Mouse (Mus musculus): ENCODE measurements around the gene Calr4.

Calr4 gene

DNA sequence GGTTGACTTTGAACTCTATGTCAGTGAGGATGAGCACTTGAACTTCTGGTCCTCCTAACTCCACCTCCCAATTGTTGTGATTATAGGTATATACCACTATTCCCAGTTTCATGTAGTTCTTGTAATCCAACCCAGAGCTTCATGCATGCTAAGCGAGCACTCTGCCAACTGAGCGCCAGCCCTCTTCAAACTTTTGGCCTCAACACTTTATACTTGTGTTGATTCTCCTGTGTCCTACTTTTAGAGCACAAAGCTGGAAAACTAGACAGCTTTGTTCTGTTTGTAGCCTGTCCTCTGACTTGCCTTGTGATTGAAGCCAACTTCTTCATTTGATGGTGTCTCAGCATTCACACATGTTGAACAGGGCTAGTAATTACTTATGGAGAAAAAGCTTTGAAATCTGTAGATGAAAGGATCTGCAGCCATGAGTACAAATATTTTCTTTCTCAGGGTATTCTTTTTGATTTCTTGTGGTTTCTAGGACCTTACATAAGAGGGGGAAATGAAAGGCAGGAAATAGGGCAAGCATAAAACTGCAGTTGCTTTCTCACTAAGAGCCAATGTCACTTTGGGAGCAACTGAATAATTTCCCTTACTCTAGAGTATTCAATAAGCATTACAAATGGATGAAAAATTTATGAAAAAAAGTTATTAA lies 39.4 kb downstream of the Calr4 start:
- no peak for DNase-seq (ENCODE audit: extremely low read depth, insufficient read length, low spot score)

DNA sequence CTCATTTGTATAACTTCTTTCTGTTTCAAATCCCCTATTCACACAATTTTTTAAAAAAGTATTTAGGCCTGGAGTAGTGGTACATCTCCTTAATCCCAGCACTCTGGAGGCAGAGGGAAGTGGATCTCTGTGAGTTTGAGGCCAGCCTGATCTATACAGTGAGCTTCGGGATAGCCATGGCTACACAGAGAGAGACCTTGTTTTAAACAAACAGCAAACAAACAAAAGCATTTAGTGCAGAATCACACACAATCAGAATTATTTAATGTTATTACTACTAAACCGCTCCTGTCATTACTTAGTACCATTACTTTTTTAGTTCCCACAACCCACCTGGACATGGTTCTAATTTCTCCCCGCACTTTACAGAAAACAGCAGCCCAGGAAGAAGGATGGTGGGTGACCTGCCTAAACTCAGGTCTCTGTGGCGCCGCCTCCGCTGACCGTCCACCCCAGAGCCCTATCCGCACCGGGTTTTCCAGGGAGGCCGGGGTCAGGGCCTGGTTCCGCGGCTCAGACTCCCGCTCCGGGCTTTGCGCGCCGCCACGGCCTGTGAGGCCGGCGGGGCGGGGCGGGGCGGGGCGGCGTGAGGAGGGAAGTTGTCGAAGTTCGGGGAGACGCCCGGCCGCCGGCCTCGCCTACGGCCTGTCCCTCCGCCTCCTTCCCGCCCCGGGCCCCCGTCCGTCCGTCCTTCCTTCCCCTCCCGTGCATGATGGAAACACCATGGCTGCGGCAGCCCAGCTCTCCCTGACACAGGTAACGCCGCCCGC lies 45.6 kb downstream of the Calr4 start, which contains the start of gene Eps15:
TSS of gene Eps15 (plus strand) at position 580 of the 770 bp plus-strand sequence.
- DNase-seq (ENCODE audit: extremely low read depth, insufficient read length, low spot score), result peak; percentile 87

DNA sequence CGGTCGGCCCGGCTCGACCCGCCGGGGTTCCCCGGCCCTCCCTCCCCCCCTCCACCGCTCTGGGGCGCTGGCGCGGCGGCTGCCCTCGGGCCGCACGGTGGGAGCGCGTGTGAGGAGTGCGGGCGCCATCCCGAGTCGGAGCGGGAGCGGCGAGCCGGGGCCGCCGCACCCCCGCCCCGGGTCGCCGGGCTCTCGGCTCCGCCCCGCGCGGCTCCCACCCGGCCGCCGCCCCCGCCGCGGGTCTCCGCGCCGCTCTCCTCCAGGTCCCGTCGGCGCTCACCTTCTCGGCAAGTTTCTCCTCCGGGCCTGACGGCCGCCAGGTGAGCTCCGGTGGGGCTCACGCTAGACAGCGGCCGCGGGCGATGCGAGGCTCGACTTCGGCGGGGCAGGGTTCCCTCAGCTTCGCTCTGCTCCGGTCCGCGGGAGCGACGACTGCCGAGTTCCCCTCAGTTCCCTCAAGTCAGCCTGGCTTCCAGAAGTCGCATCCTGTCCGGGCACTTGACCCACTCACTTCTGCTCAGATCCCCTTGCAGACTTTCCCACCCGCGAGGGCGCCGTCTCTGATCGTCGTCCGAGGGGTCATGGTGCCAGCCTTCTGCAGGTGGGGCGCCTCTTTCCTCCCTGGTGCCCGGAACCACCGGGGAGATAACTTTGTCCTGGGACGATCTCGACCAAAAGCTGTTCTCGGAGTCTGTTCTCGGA lies 46.3 kb downstream of the Calr4 start:
- DNase-seq (ENCODE audit: extremely low read depth, insufficient read length, low spot score), result peak; percentile 61

DNA sequence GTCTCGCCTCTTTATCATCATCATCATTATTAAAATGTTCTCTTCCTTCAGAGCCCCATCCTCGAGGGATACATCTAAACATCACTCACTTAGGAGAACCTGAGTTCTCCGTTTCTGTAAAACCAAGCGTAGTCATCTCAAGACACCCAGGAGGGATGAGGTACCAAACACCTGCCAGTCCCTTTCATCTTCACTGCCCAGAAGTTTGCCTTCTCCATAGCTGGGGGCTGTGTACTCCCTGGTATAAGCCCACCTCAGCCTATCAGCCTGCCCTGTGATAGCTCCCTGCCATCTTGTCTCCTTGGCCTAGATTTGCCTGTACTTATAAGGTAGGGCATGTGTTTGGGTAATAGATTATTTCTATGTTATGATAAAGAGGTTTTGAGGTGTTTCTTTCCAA lies 46.9 kb downstream of the Calr4 start:
- no peak for DNase-seq (ENCODE audit: extremely low read depth, insufficient read length, low spot score)

DNA sequence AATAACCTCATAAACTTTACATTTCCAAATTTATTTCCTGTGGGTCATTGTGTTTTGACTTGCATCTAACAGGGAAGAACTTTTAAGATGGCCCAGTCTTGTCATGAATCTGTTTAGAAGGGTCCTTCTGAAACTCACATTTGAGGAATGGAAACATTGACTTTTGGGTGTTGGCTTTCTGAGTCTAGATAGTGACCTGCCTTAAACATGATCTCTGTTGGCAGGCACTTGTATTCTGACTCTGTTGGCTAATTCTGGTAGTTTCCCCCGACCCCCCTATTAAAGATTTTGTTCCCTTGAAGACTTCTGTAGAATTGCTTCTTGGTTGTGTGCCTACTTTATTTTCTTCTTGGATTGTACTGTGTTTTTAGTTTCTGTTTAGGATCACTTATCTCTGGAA lies 47.7 kb downstream of the Calr4 start:
- DNase-seq (ENCODE audit: extremely low read depth, insufficient read length, low spot score), result no peak

DNA sequence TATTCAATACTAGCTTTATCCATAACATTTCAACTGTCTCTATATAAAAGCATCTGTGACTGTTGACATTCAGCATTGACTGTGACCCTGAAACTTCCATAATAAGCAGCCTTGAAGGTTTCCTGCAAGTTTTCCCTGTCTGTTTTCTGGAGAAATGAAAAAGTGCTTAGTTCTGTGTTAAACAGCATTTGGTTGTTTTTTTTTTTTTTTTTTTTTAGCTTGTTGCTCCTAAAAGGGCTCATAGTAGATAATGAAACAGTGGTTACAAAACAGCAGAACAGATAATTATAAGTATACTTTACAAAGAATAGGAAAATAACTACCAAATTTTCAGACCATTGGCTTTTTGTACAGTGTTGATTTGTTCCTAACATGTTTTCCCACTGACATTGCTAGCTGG lies 60.3 kb downstream of the Calr4 start:
- DNase-seq (ENCODE audit: extremely low read depth, insufficient read length, low spot score), result no peak

DNA sequence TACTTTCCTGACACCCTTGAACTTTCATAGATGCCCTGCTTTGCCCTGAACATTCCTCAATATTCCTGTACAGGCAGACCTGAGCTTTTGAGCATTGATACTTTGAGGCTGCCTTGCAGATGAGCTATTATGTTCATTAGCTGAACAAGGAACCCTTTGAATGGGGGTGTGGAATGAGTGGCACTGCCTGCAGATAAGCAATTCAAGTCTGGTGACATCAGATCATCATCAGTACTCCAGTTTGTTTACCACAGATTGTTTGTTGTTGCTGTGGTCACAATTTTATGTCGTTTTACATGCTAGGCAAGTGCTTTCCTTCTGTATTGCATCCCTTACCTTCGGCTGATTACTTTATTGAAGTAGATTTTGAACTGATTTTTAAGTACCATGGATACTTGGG lies 62.2 kb downstream of the Calr4 start:
- DNase-seq (ENCODE audit: extremely low read depth, insufficient read length, low spot score), result no peak

DNA sequence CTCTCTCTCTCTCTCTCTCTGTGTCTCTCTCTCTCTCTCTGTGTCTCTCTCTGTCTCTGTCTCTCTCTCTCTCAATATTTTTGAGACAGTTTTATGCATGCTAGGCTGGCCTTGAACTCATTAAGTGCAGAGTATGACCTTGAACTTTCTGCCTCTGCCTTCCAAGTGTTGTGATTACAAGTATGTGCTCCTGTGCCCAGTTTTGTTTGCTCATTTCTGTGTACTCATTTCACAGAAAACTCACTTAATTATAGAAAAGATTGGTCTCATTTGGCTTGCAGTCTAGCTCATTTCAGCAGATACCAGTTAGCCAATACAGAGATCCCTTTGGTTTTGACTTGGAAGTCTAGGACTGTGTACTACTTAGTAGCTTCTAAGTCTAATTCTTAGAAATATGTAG lies 64.9 kb downstream of the Calr4 start:
- DNase-seq (ENCODE audit: extremely low read depth, insufficient read length, low spot score), result no peak

Data from 3134 (cell line).